Mouse (Mus musculus) heart, postnatal 36 days (tissue): ENCODE measurements around the gene Csnk1g2. TPM values are rescaled to one million over a fixed set of nuclear protein-coding genes. Genes with fewer than 3 reads are reported as not detected.

ENCODE experiments used
- DNase-seq, 2 experiments: peaks; one replicate each; pipeline ENCODE4 v3.0.0; 2021 to 2022
- intact Hi-C: fragments of 180-260 bp; cut with DNase I; formaldehyde crosslinking; loops from one replicate; pipeline ENCODE4 v1.15.1; 2025
- total RNA-seq, 2 experiments: library from RNA; stranded (reverse); gene quantifications; 2 replicates each; pipeline ENCODE4 v1.2.3; 2021

The Csnk1g2 gene
- total RNA-seq = 100 to 1,000 TPM; 111 to 119 TPM

DNA sequence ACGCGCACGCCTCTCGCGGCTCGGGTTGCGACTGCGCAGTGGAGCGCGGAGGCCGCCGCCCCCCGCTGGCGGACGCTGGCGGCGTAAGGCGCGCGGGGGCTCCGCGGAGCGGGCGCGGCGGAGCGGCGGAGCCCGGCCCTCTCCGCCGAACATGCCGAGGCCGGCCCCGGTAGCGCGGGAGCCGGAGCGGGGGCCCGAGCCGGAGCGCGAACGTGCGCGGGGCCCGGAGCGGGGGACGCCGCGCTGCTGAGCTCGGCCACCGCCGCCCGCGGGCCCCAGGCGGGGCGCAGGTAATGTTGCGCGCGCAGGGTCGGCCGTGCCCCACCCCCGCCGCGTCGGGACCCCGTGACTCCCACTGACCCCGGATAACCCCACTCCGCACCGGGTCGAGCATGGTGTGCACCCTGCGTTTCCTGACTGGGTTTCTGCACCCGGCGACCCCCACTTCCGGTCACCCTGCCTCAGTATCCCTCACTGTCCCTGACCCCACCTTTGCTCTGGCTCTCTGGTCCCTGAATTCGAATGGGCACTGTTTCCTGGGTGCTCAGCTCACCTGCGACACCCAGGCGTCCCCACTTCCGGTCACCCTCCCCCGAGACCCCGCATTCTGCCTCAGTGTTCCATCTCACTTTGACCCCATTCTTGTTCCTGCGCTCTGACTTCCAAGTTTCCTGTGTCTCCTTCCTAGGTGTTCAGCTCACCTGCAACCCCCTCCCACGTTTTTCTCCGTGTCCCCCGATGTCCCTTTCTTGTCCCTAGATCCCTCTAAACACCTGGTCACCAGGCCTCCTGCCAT is at the start of gene Csnk1g2:
Csnk1g2 (plus strand) TSS at position 178 of the 796 bp plus-strand sequence.
- intact Hi-C loops = loop anchor here (1.0 to 2.0 kb wide), 2 partner anchors 33 to 44 kb away; no protein-coding TSS in a partner anchor

DNA sequence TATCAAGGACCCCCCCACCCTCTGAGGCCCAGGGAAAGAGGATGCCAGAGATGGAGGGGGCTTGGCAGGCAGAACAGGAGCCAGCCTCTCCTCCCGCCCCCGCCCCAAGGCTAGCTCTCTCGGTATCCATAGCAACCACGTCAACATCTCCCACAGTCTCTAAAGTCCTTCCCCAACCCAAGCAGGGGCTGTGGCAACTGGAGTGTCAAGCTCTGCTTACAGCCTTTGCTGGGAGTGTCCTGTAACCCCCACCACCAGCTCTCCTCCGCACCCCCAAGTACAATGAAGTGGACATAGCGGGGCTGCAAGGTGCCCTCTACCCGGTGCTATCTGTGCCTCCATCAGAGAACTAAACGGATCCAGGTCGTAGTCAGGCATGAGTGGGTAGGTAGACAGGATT is 48.7 kb upstream of the Csnk1g2 start:
- DNase-seq = no peak
- intact Hi-C loops = no loop called here

More for the DNA sequence above, at the start of gene Csnk1g2:
- no peak for DNase-seq

DNA sequence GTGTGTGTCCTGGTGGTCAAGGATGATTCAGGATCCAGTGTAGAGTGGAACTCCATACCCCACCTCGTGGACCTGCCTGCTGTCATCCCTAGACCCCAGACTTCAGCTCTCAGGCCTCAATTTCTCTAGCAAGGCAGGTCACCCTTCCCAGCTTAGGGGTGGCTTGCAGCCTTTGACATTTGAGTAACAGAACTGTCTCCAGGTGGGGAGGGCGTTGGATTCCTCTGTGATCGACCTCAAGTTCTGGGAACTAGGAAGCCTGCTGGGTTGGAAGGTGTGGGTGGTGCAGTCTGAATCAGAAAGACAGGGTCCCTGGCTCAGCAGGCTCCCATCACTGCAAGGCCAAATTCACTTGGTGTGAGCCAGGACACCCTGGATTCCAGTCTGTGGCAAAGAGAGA is 47.7 kb upstream of the Csnk1g2 start:
- no peak for DNase-seq
- intact Hi-C loops = no loop called here

DNA sequence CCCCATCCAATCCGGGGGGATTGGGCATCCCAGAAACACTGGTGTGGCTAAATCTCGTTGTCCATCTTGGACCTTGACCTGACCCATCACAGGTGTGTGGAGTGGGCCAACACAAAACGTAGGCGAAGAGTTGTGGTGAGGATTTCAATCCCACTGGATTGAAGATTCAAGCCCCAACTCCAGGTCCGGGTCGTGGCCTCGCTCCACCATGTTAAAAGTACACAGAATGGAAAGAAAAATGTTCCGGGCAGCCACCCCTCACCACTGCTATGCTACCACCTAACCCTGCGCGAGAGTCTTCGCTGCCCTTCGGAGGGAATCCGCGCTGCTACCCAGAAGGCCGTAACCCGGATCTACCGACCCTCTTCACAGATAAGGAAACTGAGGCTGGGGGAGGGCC is 46.7 kb upstream of the Csnk1g2 start:
- intact Hi-C loops = no loop called here
- DNase-seq = no peak

DNA sequence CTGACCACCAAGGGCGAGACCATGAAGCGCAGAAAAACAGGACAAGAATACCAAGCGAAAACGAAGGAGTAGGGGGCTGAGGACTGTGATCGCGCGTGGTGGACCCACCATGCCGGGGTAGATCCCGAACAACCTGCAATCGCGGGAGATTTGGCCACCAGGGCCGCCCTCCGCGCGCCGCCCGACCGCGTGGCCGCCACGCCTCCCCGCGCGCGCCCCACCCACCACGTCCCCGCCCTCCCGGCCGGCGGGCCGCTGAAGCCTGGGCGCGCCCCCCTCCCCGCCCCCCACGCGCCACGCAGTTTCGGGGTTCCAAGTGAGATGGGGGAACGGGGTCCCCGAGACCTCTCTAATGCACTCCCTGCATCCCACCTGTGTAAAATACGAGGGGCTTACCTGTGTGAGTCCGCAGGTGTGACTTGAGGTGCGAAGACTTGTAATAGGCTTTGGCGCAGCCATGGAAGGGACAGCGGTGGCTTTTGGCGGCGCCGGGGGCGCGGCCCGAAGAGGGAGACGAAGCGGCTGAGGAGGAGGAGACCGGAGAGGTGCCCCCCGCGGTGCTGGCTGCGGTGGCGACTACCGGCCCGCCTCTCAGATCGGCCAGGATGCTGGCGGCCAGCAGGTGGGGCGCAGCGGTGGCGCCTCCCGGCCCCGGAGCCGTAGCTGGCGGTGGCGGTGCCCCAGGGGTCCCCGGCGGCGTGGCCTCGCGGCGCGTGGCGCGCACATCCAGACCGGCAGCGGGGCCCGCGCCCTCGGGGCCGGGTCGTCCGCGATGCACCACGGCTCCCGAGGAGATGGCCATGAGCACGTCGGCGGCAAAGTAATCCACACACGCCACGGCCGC is 46.1 kb upstream of the Csnk1g2 start:
- intact Hi-C loops = no loop called here
- DNase-seq = peak; percentile 59

DNA sequence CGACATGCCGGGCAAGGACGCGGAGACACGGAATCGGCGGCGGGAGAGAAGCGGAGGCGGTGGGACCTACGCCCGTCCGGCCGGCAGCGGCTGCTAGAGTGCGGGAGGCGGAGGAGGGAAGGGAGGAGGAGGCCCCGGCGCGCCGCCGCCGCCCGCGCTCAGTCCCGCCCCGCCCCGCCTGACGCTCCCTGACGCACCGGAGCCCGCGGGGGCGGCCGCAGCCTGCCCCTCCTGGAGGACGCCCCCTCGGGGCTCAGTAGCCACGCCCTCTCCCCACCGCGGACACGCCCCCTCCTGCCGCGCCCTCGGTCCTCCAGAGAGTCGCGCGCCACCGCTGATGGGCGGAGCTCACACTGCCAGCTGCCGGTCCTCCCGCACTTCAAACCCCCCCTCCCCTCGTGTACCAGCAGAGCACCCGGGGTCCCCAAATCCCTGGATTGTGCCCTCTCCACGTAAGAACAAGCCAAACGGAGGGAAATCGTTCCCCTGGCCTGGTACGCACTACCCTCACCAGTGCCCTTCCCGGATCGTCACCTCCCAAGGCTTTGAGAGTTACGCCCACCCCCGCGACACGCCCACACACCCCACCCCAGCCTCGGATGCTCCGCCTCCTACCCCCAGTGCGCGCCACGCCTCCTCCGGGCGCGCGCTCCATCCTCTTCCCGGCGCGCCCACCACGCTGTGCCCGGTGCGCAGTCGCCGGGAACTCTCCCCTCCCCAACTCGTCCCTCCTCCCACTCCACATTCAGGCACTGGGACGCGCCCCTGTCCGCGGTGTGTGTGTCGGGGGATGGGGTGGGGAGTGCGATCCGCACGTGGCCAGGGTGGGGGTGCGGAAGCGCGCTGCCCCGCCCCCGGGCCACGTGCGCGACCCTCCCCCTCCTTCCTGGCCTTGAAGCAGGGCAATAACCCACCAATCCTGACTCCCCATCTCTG is 45.2 kb upstream of the Csnk1g2 start, which contains the start of gene Klf16:
Klf16 (minus strand) TSS at position 127 of the 936 bp plus-strand sequence.
- intact Hi-C loops = loop anchor here (1.0 to 2.0 kb wide), 3 partner anchors 25 to 81 kb away; partner anchors contain the start of genes Adat3, Csnk1g2 and Scamp4
- DNase-seq = peak; percentile 98 to 100

DNA sequence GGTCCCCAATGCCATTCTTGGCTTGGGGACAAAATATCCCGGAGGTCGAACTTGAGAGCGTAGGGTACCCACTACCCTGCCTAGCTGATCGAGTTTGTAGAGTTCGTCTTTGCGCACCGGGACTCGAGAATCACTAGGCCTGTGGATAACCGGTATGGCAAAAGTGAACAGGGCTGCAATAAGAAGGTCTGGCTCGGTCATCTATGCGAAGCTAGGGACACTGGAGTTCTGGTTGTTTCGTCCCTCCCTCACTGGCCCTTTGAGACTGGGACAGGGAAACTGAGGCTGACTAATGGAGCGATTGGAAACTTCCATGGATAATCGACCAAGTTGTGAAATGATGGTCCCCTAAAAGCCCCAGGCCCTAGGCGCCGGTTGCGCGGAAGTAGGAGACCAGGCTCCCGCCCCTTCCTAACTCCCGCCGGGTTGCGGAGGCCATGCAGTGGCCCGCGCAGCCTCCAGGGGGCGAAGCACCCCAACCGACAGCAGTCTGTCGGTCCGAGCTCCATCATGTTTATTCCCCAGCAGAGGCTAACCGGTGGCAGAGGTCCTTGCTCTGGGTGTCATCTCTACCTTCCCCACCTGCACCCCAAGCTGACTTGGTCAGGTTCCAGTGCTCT is 44.4 kb upstream of the Csnk1g2 start:
- intact Hi-C loops = loop anchor here (1.0 to 2.0 kb wide), 3 partner anchors 25 to 80 kb away; partner anchors contain the start of genes Adat3, Csnk1g2 and Scamp4
- DNase-seq = peak; percentile 84 to 85

DNA sequence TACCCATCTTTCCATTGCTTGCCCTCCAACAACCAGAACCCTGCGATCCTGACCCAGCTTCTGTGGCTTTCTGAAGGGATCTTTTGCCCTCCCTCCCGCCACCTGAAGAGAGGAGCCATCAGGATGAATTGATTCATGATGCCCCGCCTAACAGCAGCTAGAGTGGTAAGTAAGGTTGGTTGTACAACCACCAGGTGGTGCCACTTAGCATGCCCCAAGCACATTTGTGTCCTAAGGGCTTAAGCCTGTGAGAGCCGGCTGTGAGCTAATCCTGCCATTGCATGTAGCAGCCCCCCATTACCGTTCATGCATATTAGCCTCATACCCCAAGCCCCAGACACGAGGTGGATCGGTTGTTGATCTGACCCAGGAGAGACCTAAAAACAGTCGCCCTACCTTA is 43.7 kb upstream of the Csnk1g2 start:
- peak in 1 of 2 experiments; percentile 53 for DNase-seq
- intact Hi-C loops = loop anchor here (1.0 to 2.0 kb wide), 3 partner anchors 24 to 79 kb away; partner anchors contain the start of genes Adat3, Csnk1g2 and Scamp4

DNA sequence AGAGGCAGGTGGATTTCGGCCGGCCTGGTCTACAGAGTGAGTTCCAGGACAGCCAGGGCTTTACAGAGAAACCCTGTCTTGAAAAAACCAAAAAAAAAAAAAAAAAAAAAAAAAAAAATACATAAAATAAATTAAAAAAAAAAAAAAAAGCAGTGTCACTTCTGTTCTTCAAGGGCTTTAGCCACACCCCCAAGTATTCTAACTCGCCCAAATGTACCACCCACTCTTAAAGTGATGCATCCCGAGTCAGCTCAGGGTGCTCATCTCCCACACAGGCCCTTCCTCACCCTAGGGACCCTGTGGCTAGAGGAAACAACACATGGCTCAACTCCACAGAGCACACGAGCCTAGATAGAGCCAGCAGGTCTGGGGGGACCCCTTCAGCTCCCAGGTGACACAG is 39.6 kb upstream of the Csnk1g2 start:
- intact Hi-C loops = no loop called here
- DNase-seq = no peak

DNA sequence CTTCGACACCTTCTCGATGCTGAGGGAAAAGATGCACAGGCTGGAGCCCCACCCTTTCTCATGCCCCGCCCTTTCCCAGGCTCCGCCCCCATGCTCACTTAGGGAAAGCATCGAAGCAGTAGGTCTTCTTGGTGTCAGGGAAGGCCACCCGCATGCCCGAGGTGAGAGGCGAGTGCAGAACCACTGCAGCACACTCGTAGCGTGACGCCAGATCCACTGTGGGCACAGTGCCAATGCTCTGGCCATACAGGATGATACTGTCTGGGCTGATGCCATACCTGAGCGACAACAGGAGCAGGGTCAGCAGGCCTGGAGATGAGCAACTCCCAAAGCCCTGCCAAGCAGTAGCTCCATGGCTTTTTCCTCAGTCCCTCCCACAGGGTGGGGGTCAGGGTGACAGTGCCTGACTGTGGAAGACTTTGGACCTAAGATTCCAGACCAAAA is 38.6 kb upstream of the Csnk1g2 start:
- intact Hi-C loops = no loop called here
- peak in 1 of 2 experiments; percentile 34 for DNase-seq

DNA sequence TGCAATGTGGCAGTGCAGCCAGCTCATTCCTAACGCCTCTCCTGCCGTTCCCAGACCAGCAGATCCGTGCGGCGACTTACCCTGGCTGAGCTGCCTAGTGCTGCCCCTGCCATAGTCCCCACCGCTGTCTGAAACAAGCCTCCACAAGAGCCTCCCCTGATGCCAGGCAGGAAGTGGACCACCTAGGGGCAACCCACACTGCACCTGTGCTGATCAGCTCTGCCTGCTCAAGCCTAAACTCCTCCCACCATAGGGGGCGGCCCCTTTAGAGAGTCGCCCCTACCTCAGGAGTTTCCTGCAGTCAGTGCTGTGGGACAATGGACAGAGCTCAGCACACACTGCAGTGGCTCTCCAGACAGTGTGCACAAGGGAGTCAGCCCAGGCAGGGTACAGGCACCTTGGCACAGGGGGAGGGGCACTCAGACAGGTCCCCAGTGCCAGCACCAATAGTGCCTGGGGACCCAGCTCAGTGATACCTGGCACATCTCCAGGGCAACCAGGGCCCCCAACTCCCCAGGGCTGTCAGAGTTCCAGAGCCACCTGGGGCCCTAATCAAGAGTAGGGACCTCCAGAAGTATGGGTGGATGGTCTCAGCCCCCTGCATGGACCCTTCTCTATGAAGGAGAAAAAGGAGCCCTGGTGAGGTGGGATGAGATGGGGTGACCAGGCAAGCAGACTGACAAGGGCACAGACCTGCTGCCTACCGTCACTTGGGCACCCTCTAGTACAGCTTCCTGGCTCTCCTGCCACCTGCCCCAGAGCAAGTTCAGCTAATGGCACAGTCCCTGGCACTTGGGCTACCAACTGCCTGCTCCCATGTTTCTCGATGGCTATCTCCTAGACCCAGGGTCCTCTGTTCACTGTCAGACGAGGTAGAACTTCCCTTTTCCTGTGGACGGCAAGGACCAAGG is 37.7 kb upstream of the Csnk1g2 start:
- intact Hi-C loops = no loop called here
- DNase-seq = no peak

DNA sequence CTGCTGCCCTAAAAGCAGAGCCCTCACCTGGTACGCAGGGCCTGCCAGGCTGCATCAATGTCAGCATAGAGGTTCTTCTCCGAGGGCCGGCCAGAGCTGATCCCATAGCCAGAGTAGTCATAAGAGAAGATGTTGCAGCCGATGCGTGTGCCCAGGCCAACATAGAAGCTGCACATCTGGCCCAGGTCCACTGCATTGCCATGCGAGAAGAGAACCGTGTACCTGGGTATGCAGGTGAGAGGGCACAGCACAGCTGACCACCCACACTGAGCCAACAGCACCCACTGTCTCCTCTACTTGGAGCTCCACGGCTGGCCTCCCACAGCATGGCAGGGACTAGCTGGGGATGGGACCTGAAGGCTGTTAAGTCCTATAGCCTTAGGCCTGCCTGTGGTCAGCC is 37.1 kb upstream of the Csnk1g2 start:
- intact Hi-C loops = no loop called here
- DNase-seq = no peak

DNA sequence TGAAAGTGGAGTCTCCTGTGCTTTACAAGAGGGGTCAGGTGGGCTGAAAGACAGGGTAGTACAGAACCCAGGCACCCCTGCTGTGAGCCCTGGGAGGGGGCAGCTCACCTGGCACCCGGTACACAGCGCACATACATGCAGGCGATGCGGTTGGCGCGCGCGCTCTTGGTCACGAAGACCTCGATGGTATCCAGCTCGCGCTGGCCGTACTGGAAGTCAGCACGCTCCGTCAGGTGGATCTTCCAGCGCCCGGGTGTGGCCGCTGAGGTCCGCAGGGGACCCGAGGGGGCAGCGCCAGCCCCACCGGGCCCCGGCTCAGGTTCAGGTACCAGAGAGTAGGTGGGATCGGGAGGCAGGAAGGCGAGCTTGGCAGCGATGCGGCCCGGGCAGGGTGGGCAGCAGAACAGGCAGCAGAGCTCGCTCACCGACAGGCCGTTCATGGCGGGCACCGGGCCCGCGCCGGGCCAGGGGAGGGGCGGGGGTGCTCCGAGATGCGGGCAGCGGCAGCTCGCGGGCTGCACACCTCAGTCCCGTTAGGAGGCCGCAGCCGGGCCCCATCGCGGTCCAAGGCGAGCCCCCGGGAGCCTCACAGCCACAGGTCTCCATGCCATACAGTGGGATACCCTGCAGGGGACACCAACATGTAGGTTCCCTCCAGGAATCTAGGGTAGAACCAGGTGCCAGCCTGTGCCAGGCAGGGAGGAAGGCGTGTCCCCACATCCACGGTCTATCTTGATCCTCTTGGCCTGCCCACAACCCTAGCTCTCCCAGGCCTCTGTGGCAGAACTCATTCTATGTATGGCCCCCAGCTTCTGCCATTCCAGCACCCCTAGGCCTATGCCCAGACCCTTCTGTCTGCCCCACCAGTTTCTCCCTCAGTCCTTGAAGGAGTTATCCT is 36.0 kb upstream of the Csnk1g2 start:
- intact Hi-C loops = no loop called here
- DNase-seq = peak in 1 of 2 experiments; percentile 32

DNA sequence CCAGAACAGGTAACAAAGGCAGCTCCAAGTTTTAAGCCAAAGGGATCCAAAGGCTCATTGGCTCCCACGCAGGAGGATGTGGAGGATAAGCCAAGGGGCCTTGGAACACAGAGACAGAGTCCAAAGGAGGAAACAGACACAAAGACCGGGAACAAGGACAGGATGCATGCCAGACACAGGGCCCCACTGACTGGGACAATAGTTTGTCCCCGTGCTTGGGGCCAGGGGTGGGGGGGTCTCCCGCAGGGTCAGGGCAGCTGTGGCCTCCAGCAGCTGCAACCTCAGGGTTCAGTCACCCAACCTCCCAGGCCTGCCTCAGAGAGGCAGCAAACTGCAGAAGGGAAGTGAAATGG is 35.4 kb upstream of the Csnk1g2 start:
- peak; percentile 49 to 50 for DNase-seq
- intact Hi-C loops = no loop called here

DNA sequence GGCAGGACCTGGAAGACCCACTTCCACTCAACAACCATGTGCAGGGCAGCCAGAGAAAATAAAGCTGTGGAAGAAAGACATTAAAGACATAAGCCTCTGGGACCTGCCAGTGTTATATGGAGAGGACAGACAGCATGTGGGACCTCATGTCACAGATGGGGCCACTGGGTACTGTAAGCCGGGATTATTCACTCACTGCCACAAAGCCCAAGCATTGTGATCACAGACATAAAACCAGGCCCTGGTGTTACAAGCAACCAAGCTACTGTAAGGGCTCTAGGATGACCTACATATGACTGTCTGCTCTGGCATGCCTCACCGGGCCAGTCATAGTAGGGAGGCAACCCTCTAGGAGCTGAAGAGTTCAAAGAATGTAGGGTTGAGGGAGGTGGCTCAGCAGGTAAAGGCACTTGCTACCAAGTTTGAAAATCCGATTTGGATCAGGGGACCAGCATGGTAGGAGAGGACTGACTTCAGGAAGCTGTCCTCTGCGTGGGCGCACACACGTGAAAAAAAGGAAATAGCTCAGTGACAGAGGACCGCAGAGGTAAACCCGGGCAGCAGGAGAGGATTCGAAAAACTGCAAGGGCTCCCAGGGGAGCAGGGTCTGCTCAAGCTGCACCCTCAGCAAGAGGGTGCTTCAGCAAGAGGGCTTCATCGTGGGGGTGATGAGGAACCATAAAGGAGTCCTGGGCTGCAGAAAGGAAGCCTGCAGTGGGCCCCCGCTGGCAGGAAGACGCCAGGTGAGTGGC is 33.3 kb upstream of the Csnk1g2 start:
- intact Hi-C loops = no loop called here
- no peak for DNase-seq

DNA sequence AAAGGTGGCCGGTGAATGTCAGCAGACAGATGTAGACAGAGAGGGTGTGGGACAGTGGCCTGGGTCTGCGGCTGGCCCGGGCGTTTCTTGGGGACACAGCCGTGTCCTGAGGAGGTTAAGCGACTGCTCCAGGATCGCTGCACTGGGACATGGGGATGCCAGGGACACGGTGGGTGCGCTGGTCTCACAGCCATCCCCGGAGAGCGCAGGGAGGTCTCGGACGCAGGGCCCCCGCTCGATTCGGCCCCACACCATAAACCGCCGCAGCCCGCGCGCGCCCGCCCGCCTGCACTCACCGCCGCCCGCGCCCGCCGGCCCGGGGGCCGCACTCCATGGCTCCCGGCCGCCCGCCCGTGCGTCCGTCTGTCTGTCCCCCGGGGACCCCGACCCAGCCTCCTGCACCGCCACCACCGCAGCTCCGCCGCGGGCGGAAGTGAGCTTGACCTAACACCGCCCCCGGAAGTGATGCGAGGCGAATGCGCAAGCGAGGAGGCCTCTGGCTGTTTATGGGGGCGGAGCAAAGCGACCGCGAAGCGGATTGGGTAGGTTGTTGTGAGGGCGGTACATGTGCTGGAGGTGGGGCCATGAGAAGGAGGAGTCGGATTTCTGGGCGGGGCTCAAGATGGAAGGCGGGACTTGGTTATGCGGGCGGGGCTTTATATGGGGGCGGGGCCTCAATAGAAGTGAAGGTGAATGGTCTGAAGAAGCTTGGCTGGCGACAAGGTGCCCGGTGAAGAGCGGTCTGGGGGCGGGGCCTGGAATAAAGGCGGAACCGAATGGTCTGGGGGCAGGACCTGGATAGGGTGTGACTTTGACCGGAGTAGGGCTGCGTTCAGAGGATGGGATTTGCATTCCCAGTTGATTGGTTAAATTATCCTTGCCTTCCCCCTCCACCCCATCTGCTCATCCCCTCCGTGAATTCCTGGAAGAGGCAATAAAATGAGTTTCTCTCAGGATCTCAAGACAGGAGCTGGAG is 32.5 kb upstream of the Csnk1g2 start, which contains the start of gene Abhd17a:
Abhd17a (minus strand) TSS at position 463 of the 976 bp plus-strand sequence.
- intact Hi-C loops = no loop called here
- DNase-seq = peak; percentile 93 to 94
